Mouse (Mus musculus): ENCODE data around the gene Lta.

The Lta gene

DNA sequence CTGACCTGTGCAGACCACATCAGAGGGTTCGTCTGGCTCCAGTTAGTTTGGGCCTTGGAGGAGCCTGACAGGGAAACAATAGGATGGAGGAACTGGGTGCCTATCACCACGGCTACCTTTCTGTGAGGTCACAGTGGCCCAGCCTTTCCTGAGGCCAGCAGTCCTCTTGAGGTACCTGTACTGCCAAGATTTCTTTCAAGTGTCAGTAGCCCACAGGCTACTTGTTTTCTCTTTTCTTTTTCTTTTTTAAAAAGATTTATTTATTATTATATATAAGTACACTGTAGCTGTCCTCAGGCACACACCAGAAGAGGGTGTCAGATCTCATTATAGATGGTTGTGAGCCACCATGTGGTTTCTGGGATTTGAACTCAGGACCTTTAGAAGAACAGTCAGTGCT, 29.2 kb downstream of the Lta start, which contains the start of gene Aif1:
Aif1 (minus strand) TSS at position 101 of the 400 bp plus-strand sequence.
- no peak for DNase-seq

DNA sequence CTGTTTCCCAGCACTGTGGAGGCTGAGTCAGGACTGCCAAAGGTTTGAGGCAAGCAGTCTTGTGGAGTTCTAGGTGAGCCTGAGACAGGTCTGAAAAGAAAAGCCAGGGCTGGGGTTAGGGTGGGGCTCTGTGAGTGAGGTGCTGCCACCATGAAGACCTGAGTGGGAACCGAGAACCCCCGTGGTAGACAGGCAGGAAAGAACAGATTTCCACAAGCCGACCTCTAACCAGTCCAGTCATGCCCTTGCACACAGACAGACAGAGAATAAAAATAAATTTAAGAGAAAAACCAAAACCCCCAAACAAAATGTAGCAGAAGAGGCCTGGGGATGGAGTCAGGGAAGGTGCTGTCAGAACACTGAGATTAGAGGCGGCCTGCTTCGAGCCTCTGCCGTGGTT, 29.8 kb downstream of the Lta start:
- peak; percentile 37 to 42 for DNase-seq

DNA sequence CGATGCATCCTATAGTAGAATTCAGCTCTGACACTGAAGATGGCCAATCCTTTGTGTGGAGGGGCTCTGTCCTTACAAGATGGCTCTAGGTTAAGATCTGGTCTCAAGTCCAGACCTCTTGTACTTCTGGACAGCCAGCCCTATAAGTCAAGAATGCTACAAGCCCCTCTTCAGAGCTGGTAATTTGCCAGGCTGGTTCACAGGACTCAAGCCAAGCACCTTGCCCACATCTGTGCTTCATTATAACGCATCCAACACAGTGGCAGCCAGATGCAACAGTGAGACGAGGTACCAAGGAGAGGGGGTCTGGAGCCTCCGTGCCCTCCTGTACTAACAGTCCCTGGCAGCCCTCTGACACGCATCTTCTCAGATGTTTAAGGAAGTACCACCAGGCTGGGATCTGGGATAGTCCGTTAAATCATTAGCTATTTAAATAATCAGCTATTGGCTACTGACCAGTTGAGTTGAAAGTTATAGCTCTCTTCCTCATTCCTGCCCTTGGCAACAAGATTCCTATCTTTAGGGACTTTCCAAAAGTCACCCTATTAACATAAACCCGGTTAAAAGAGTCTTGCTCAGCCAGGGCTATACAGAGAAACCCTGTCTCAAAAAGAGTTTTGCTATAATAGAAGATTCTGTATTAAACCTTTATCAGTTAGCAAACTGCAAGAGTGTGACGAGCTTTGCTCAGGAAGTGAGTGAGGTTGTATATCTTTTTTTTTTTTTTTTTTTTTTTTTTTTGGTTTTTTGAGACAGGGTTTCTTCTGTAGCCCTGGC, 30.8 kb downstream of the Lta start:
- DNase-seq, result no peak

DNA sequence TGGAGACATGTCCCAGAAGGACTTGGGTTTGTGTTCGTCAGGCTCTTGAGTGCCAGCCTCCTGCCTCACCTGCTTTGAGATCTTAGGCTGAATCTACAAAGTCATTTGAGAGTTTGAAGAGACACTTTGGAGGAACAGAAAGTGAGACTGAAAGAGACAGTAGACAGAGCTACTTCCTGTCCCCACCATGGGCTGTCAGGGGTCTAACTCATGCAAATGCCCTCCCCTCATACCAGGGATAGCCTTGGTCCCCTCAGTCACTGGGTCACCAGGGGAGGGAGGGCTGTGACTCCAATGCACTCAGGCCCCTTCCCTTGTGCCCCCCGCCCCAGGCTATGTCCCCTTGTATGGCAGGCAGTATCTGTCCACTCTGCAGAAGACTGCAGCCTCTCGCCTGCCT, 31.8 kb downstream of the Lta start:
- DNase-seq, result peak; percentile 61 to 62

DNA sequence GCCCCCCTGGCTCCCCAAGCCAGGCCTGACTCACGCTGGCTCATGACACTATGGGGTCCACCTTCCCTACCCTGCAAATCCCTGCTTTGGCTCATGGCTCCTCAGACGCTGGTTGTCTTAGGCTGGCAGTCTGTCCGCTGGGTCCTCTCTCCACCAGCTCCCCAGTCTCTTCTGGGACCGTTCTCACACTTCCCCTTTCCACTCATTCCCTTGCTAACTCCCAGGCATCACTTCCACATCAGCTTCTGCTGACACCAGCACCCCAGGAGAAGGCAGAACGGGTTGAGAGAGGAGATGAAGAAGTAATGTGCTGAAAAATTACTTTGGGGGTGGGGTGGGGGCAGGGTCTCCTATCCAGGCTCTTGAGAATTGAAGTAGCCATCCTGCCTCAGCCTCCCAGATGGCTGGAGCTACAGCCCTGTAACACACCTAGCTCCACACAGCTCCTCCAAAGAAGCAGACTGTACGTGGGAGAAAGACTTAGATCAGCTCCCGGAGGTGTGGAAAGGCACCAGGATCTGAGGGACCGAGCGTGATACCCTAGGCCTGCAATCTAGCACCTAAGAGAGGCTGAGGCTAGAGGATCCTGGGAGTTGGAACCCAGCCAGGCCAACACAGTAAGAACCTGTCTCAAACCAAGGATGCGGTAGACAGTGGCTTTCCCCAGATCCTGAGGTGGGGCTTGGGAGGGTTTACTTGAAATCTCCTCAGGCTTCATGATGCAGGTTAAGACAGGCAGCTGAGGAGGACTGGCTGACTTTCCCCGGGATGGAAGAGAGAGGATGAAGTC, 32.5 kb downstream of the Lta start:
- DNase-seq, result peak; percentile 50 to 51

DNA sequence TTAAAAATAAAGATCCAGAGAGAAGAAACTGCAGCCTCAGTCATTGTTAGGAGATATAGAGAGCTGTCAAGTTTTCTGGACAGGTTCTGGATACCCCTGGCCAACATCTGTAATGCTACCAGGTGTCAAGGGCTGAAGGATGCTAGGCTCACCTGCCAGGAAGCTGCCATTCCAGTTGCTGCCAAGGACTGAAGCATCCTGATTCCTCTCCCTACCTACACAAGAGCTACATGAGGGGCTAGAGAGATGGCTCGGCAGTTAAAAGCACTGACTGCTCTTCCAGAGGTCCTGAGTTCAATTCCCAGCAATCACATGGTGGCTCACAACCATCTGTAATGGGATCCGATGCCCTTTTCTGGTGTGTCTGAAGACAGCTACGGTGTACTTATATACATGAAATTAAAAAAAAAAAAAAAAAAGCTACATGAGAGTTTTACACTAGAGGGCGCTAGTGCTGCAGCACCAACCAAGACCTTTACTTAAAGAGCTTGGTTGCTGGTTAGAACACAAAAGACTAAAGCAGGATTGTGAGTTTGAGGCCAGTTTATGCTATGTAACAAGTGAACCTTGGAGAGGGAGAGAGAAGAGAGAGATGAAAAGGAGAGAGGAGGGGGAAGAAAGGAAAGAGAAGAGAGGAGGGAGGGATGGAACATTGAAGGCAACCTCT, 36.5 kb downstream of the Lta start:
- DNase-seq, result peak; percentile 53 to 54

DNA sequence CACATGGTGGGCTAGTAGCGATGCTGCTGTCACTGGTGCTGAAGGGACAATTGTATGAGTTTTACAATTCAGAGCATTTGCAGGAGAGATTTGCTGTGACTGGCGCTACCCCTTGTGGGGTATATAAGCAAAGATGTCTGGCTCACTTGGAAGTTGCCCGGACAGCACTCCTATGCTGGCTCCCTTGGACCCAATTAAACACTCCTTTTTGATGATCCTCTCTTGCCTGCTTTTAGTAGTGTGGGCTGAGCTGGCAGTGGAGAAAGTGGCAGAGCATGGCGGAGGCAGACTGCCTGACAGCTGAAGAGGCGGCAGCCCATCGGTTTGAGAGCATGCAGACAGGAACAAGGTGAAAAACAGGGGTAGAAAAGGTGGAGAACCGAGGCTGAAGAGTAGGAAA, 37.4 kb downstream of the Lta start:
- no peak for DNase-seq

DNA sequence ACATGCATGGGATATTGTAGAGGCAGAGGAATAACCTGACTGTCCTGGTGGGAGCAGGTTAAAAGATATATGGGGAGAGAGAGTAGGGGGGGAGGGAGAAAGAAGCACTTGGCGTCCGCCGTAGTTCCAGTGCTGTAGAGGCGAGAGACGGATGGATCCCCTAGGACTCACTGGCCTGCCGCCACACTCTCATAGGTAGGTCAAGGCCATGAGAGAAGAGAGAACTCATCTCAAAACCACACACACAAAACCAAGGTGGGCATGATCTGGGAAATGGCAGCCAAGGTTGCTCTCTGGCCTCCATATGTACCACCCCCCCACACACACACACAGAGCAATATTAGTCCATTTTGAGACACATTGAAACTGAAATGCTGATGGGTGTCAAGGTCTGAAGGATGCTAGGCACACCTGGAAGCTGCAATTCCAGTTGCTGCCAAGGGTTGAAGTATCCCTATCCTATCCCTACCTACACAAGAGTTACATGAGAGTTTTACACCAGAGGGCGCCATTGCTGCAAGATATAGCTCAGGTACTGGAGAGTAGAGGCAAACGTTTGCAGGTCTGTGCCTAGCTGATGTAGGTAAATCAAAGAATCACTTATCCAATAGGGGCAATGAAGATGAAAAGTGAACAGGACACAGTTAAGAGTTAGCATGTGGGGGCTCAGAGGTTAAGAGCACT, 38.7 kb downstream of the Lta start:
- DNase-seq, result peak; percentile 80 to 82

DNA sequence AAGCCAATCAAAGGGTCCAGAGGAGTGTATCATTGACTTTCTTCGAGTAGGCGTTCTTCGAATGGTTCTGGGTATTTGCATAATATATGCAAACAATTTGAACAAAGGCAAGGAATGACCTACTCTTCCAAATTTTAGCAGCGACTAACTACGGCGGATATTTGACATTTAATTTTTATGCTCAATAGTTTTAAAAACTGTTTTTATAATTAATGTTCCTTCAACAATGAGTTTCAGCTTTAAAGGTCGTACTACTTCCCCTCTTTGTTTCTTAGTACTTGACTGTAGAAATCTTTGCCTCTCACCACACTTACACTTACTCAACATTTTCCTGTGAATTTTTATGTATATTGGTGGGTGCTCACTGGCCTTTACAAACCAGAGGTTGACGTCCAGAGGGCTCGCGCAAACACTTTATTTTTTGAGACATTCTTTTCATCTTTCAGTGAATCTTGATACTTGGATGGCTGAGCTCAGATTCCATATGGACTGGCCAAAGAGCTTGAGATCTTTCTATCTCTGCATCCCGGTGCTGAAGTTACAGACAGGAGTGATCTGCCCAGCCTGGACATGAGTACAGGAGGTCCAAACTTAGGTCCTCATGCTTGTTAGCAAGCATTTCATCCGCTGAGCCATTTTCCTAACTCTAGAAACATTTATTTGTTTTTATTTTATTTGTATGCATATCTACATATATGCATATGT, 39.5 kb downstream of the Lta start:
- DNase-seq, result no peak

DNA sequence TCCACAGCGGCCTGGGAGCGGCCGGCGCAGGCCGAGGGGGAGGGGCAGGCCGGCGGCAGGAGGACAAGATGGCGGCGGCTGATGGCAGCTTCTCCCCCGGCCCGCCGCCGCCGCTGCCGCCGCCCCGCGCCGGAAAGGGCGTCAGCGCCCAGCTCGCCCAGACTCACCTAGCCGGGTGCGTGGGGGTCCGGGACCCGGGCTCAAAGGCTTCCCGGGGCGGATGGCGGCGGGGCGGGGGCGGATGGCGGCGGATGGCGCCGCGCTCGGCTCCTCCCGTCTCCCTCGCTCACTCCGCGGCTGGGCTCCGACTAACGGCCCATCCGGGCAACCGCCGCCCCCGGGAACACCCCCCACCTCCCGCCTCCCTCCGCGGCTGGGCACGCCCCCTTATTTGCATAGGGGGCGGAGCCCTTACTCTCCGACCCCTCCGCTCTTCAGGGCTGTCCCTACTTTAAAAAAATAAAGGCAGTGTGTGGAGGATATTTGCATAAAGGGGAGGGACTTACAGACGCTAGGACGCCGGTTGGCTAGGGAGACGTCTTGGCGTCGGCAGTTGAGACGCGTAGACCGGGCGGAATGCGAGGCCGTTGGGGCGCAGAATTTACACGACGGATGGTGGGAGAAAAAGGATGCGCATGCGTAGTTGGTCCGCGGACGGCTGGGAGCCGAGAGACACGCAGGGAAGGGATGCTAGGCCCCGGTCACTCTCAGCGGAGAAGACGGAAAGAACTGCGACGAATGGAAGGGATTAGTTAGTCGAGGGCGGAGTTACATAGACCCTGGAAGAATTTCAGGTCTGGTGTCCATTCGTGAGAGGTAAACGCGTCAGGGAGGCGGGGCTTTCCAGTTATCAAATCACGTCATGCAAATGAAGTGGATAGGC, 40.3 kb downstream of the Lta start, which contains the start of gene Prrc2a:
Prrc2a (minus strand) TSS at position 330 of the 883 bp plus-strand sequence.
- peak; percentile 97 for DNase-seq

DNA sequence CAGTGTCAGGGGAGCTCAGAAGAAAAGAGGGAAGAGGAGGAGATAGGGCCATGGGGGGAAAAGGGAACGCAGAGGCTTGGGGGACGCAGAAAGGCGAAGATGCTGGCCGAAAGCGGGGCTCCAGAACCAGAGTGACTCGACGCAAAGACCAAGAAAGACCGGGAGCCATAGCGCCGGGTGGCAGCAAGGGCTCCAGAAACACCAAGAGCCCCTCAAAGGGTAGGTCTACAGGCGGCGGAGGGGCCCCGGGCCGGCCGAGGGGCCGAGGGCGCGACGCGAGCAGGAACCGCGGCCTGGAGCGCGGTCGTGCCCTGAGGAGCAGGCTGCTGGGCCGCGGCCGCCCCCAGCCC, 41.0 kb downstream of the Lta start:
- DNase-seq, result no peak

DNA sequence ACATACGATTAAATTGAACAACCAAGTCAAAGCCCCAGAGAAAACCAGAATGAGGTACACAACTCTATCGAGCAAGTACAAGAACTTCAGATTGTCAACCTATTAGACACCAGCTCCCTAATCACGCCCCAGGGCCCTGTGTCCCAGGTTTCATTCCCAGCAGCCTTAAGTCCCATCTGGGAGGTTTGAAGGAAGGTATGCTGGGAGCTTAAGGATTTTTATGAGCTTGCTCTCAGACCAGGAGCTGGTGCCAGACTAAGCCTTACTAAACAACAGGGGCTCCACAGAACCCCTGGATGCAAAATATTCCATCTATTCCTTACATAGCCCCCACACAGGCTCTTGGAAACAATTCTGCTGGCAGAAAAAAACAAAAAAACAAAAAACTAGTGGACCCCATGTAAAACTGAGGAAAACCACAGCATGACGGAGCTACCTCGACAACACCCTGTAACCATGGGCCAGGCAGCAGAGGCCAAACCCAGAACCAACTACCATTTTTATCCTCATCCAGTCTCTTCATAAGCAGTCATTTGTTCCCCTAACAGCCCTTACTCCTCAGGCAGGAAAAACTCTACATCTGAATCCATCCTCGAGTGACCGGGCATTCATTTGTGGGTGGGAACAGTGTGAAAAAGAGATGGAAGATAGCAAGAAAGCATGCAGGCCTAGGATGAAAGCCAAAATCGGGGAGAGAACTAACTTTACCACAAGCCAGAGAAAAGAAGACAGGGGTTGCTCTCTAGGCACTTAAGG, 41.6 kb downstream of the Lta start:
- DNase-seq, result no peak

DNA sequence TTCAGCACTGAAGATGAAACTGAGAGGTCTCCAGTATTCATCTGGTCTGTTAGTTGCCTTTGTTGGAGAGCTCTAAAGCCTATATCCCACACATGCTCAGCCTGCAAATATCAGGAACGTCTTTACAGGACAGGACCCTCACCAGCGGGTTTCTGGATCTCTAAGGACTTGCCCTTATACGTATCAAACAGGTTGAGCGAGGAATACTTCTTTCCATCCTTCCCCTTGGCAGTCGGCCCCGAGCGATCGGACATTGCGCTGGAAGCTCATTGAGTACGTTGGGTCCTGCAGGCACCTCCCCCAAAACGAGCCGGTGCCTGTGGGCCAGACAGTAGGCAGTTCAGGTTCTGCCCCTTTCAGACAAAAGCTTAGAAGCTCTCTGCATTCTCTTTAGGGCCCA, 42.4 kb downstream of the Lta start:
- DNase-seq, result no peak

DNA sequence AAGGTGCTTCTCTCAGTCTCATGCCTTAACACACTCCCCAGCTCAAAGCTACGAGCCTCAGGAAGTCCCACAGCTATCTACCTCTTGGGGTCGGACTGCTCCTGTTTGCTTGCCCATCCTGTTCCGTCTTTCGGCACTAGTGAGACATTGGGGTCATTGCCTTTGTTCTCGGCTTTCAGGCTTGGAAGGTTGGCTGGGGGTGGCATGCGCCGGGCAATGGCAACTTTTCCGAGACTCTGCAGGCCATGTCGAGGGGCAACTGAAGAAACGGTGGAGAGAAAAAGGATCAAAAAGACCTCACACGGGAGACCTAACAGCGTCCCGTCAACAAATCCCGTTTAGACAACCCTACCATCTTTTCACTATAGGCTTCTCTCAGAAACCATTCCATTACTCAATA, 43.0 kb downstream of the Lta start:
- DNase-seq, result no peak

DNA sequence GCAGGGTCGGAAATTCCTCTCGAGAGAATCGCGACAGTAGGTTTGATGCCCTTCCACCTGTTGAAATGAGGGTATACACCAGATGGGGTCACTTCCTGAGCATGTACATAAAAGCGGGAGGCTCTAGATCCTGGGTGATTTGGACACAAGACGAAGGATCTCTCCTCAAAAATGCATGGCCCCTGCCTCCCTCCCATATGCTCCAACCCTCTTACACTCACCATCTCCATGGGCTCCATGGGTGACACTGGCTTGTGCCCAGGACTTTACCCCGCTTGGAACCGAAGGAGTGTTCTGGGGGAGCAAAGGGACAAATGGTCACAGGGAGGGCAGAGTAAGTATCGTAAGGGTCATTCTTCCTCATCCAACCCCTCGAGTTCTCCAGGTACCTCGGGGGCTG, 43.7 kb downstream of the Lta start:
- DNase-seq, result no peak

DNA sequence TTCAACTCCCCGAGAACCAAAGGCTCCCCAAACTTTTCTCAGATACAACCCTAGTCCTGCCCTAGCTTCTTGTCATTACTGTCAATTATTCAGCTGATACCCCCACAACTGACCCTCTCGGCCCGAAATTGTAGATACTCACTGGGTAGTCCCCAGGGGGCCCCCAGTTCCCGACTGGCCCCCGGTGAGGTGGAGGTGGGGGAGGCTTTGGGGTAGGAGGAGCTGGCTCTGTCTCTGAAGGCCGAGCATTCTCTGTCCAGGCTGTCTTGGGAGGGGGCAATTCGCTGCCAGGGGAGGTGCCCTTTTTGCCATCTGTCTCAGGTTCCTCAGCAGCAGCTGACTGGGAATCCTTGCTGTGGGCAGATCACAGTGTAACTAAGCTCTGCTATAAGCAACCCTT, 45.5 kb downstream of the Lta start:
- no peak for DNase-seq

DNA sequence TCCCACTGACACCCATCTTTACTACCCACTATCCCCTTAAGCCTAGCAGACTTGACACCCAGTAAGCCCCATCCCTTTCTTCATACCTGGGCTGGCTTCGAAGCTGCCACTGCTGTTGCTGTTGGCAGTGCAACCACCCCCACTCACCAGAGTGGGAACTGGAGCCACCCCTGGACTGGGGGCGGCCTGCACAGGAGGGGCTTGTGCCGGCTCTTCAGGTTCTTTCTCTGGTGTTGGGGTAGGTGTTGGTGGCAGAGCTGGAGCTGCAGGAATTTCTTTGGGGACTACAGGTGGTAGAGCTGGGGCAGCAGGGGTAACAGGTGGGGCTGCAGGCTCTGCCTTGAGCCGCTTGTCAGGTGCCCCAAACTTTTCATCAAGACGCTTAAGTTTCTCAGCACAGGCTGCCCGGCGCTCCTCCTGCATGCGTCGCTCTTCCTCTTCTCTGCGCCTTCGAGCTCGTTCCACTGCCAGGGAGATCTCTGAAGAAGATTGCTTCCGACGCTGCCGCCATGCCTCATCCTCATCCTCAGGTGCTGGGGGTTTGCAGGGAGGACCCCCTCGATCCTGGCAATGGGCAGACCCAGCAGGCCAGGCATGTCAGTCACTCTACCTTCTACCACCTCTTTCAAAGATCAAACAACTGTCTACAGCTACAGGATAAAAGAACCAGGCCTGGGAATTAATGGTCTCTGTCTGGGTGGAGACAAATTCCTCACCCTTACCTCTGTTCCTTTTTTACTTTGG, 46.1 kb downstream of the Lta start:
- no peak for DNase-seq

DNA sequence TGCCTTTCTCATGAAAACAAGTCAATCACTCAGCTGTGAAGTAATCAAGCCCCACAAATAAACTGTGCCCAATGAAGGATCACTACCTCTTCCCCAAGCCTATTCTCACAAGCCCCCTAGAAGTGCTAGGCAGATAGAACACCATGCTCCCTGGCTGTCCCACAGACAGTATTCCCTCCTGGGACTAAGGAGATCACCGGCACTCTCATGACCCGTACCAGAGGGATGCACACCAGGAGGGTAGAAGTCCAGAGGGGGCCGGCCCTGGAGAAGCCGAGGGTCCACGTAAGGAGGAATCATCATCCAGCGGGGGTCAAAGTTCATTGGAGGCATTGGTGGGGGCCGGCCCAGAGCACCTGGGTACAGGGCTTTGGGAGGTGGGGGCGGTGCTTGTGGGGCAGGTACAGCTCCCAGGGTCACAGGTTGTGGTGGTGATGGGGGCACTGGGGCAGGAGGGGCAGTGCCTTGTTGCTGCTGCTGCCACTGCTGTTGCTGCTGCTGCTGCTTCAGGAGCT, 47.4 kb downstream of the Lta start:
- no peak for DNase-seq

DNA sequence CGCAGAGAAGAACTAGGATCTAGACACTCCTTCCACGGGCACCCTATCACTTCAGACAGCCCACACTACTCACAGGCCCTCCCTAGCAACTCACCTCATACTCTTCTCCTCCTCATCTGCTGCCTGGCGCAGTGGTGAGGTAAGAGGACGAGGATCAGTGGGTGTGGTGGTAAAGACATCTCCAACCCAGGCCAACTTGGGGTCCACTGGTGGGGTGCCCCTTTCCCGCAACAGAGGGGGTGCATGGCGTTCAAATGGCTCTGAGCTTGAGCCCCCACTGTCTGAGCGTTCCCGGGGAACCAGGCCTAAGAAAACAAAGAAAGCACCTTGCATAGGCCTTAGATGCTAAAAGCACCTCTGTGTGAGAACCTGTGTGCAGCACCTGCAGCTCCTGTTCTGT, 47.9 kb downstream of the Lta start:
- no peak for DNase-seq

All from B cell, adult 2 months (primary cell).